Mouse (Mus musculus): ENCODE measurements around the gene Rft1.

Rft1 gene

DNA sequence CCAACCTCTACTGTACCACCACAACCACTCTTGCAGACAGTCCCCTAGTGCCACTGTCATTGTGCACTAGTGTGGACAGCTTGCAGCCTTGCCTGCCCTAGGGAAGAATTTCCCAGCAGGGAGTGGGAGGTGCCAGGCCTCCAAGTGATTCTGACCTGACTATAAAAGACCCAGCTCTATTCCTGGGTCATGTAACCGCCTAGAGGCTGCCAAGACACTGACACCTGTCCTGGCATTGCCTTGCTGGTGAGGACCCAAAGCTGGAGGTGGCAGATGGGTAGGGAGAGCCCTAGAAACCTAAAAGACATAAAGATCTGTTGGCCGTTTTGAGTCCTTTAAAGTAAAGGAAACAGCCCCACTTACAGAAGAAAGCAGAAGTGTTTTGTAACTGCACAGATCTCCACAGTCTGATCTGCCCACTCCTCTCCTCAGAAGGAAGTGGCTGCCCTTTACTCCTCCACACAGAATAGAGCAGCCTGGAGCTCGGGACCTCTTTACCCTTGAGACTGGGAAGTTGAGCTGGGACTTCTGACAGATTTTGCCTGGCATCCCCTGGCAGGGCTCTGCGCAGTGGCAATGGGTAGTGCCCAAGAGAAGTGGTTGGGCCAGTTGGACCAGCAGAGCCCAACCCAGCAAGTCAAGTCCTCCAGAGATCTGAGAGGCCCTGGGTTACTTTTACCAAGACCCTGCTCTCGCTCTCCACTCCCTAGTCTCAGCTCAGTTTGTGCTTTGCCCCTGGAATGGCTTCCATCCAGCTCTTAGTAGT is 23.2 kb upstream of the Rft1 start:
- no peak for DNase-seq

DNA sequence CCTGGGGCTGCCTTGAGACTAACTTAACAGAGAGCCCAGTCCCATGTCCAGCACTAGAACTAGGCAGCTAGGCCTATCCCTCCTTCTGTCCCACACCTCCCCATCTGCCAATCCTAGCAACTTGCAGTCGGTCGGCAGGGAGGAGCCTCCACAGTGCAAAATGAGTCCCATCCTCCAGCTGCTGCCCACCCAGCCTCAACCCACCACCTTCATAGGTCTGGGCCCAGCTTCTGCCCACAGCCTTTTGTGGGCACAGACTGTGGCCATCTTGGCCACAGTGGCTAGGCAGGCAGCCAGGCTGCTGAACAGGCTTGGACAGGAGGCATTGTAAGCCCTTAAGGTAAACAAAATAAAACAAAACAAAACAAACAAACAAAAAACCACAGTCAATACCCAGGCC is 22.3 kb upstream of the Rft1 start:
- no peak for DNase-seq

DNA sequence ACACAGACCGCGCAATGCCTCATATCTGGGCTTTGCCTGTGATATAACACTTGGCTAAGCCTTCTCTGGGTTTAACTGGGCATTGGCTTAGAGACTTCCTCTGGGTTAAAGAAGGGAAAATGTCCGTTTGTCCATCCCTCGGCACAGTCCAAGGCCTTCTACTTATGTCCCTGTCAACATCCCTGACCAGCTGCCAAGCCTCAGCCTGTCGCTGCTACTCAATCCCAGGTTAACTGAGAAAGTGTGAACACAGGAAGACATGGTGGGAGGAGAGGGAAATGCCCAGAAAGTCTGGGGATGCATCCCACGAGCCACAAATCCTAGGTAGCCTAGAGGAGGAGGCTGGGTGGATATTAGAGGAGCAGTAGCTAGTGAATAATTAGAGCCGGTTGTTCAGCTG is 20.5 kb upstream of the Rft1 start:
- no peak for DNase-seq

DNA sequence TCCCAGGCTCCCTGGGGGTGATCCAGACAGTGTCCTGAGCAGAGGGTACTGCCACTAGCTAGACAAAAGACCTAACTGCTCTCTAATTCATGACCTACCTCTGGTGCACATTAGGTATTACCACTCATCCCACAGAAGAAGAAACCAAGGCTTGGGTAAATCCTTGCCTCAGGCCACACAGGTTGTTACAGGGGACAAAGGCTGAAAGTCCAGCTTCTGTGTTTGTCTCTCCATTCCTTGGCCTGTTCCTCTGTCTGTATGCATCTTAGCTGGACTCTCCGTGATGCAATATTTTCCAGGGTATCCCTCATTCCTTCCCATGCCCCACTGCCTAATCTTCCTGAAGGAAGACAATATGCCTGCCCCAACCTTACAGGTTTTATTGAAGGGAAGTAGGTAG is 19.7 kb upstream of the Rft1 start:
- no peak for DNase-seq

DNA sequence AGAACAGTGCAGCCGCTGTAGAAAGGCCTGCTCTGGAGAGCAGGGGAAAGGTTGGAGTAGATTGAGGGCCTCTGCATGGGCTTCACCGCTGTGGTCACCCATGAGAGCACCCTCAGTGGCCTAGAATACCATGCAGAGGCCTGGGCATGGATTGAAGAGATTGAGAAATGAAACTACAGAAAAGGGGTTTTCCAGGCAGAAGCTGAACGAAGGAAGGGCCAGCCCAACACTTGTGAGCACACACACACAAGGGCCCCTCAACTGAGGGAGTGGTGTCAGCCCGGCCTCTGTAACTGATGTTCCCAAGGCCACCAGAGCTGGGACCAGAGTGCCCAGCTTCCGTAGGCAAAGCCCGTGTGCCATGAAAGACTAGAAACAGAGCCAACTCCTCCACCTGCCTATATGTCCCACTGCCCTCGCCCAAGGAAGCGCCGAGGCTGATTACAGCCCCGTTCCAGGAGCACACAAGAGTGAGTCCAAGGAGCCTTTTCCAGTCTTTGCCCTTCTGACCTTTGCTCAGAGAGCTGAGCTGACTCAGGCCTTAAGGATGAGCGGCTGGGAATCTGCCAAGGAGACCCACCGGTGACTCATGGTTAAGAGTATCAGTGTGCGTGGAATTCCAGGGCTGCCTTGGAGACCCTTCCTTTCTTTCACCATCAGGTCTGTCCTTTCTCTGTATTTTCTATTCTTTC is 18.8 kb upstream of the Rft1 start:
- peak in 1 of 2 experiments; percentile 33 for DNase-seq

DNA sequence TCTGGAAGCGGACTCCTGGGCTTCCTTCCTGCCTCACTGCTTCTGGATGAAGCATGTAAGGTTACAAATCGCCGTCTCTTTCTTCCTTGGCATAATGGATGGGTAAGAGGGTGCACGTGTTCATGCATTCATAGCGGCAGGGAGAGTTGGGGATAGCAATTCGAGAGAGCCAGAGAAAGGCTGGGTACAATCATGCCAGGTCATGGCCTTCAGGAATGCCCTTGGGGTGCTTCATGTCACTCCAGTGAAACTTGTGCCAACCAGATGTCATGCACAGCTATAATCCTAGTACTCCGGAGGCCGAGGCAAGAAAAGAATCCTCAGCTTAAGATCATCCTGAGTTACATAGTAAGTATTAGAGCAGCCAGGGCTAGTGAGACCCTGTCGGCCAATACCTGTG is 17.7 kb upstream of the Rft1 start:
- DNase-seq: no peak

DNA sequence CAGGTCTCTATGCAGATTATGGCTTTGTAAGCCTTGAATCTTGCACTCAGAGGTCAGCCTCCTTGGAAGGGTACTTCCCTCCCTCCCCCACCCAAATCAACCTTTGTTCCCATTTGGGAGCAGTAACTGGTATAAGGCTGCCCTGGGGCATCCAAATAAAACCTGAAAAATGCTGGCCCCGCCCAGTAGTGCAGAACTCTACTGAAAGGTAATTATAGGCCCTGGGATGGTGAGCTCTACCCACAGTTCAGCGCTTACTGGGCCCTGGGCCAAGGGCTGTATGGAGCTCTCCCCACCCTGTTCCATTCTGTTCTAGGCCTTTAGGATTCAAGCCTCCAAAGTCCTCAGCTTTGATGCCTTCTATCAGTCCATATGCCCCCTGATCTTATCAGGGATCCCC is 17.1 kb upstream of the Rft1 start:
- DNase-seq: no peak

DNA sequence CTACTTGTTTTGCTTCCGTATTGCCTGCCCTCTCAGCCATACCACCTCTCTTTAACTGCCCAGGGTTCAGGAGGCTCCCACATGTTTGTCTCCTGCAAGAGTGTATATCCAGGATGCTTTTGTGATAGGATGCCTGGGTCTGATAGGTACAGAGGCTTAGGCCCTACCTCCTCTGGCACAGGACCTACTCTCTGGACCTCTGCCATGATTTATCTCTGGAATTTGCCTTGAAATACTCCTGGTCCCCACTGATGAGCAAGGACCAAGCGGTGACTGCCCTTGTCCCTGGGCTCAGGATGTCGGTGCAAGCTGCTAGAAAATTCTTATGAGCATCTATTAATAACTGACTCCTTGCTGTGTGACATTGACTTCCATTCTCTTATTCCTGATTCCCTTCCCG is 16.2 kb upstream of the Rft1 start:
- DNase-seq: no peak

DNA sequence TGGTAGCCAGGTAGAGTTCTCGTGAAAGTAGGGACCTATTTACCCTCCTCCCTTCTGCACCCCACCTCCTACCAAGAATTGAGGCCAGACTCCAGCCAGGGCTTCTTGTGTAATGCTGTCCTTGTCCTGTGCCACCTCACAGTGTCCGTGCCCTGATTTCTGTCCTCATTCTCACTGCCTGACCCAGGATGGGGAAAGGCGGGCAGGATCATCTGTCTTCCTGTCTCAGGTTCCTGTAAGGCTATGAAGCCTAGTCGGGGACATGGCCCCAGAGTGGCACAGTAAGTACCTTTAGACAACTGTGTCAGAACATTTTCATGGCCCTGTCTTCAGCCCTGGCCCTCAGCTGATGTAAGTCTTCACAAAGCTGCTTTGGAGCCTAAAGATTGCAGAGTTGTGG is 15.5 kb upstream of the Rft1 start:
- no peak for DNase-seq

DNA sequence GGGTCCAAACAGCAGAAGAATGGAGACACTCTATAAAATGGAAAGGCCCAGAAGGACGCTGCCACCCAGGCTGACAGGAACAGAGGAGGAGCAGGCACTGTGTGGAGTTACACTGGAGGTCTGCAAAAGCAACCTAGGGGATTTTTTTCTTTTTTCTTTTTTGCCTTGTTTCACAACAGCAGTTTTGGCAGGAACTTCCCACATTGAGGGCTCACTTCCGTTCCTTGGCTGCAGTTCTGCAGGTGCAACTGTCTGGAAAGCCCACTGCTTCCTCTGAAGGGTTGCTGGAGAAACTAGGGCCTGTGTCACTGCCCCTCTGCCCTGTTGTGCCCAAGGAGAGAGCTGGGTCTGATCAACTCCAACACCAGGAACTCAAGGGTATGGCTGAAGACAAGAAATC is 12.4 kb upstream of the Rft1 start:
- DNase-seq: no peak

DNA sequence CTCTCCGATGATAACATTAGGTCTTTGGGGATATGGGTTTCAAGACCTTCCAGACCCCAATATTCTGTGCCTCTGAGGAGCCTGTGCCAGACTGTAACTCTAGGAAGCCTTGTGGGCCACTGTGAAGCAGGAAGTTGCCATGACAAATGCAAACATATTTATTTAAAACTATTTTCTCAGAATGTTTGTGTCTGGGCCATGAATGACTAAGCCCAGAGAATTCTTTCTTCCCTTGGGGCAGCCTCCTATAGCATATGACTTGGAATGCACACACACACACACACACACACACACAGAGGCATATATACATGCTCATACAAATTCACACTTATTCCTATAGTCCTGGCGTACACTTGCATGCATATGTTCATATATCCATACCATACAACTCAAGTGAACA is 10.1 kb upstream of the Rft1 start:
- DNase-seq: no peak

DNA sequence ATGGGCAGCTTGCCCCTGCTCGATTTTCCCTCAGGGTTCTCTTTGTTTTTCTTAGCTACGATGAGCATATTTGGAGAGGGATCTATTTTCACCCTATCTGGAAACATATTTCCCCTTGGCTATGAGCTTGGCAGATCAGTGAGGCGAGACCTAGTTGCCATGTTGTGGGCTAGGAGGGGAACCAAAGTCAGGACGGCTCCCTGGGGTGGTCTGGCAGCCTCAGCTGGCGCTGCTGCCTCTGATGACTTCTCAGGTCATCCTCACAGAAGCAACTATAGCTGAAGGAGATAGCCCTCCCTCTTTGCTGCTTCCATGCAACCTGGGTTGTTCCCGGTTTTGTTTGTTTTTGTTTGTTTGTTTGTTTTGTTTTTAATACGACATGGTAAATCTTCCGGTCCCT is 9.1 kb upstream of the Rft1 start:
- no peak for DNase-seq

DNA sequence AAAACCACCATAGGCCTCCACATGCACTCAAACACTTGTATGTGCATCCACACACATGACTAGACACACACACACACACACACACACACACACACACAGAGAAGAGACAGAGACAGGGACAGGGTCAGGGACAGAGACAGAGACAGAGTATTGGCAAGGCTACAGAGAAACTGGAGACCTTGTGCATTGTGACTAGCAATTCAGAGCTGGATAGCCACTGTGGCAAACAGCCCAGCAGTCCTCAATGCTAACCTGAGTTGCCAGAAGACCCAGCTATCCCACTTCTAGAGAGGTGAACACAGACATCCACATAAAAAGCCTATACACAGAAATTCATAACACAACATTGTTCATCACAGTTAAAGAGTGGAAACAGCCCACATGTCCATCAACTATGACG is 7.7 kb upstream of the Rft1 start:
- no peak for DNase-seq

DNA sequence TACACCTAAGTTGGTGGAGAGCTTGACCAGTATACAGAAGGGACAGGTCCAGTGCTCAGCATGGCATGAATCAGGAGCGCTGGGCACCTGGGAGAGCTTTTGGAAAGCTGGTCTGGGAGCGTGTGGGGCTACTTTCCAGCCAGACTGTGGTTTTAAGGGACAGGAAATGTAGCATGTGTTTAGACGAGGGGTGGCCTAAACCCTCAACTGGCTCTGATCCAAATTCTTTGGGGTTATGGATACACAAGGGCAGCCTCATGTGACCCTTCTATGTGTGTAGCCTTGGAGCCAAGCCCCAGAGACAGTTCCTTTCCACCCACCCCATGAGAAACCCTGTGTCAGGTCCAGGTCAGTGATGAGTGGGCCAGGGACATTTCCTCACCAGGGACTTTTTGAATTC is 5.7 kb upstream of the Rft1 start:
- DNase-seq: no peak

DNA sequence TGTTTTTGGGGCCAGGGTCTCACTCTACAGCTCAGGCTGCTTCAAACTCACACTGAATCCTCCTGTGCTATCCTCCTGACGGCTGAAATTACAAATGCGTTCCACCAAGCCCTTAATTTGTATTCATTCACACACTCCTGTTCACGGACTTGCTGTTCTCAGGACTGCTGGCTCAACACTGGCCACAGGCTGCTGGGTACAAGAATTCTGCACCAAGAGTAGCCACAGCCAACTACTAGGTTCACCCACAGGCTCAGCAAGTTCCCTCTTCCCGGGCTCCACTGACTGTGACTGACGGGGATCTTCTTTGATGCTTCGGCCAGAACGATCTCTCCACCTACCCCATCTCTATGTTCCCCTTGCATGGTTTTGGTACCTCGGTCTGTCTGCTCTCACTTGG is 4.4 kb upstream of the Rft1 start:
- no peak for DNase-seq

DNA sequence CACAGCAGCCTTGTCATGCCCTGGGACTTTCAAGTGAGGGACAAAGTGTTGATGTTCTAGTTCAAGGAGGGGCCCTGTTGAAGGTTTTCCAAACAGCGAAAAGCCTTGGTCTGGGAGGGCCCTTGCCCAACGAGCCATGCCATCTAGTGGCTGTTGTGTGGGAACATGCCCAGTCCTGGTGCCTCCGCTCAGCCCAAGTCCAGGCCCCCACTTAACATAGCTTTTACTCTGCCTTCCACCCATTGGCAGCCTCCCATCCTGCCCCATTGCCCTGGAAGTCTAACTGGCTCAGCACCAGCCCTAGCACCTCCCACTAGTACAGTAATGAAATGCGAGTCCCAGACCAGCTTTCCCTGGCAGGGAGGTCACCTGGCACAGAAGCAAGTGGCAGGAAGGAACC is 3.2 kb upstream of the Rft1 start:
- DNase-seq: no peak

DNA sequence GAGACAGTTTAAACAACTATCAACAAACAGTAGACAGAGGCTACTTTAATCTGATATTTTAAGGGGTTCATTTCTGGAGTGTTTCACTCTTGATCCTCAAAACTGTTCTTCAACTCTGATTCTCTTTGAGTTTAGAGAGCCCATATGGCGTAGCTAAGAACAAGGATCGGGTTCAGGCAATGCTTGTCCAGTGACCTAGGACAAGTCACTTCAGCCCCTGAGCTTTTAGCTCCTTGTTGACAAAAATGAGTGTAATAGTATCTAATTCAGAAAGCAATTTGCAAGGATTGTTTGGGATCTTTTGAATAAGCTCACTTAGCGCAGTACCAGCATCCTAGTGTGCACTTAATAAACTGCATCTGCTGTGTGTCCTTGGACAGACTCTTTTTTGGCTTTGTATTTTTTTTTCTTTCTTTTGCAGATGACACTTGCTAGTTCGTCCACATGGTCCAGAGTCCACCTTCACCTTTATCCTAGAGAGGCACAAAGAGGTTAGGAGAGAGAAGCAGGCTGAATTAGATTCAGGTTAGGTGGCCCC is 600 bp downstream of the Rft1 start:
- no peak for DNase-seq

DNA sequence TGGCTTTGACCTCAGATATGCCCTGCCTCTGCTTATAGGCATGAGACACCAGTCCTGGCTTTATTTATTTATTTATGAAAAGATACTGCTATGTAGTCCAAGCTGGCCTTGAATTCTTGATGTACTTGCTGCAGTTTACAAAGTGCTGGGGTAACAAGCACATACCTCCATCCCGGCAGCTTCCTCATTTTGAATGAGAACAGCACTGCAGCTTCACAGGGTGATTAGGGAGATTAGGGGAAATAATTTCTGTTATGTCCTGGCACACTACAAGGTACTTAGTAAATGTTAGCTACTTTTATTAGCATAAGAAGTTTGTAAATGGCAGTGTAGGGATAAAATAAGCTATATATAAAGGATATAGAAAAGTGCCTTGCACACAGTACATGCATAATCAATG is 1.4 kb downstream of the Rft1 start:
- DNase-seq: no peak

DNA sequence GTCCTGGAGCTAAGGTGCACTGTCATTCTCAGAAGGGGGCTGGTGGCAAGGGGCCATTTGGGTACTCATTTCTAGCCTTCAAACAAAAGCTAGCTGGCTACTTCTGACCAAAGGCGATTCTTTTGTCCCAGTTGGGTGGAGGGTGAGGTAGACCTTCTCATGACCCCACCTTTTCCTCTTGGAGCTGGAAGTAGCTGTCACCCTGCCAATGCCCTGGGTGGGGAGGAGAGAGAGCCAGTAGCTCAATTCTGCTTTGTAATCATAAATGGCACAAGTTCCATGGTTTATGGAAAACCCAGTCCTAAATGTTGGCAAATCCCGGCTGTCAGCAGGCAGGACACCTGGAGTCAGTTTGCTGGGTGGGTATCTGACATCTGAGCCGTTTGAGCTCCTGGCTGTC is 11.9 kb downstream of the Rft1 start:
- no peak for DNase-seq

DNA sequence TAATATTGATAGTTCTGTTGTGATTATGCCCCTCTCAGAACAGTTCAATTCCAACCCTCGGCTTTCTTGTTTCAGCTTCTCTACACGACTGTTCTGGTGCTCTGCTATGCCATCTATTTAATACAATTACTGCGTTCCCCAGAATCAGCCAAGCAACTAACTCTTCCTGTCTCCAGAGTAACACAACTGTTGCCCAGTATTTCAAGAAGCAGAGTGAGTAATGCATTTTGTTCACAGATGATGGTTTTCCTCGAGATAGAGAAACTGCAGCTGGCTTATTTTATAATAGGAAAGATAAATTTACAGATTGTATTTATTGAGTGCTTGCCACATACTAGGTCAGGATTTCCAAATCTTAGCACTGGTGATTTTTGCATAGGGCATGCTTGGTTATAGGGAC is 12.4 kb downstream of the Rft1 start:
- DNase-seq: no peak

DNA sequence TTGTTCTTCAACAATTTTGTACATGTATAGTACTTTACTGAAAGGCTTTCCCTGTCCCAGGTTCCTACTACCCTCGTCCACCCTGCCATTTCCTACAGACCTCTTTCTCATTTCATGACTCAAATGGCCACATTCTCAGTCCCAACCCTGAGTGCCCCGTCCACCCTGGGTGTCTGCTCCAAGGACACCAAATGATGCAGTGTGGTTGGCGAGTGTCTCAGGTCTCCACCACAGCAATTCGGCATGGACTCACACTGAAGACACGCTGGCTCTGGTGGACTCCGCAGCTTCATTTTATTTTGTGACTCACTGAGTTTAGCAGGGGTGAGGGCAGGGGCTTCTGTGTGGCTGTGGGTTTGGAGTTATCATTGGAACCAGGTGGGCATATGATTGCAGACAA is 16.0 kb downstream of the Rft1 start:
- DNase-seq: no peak

DNA sequence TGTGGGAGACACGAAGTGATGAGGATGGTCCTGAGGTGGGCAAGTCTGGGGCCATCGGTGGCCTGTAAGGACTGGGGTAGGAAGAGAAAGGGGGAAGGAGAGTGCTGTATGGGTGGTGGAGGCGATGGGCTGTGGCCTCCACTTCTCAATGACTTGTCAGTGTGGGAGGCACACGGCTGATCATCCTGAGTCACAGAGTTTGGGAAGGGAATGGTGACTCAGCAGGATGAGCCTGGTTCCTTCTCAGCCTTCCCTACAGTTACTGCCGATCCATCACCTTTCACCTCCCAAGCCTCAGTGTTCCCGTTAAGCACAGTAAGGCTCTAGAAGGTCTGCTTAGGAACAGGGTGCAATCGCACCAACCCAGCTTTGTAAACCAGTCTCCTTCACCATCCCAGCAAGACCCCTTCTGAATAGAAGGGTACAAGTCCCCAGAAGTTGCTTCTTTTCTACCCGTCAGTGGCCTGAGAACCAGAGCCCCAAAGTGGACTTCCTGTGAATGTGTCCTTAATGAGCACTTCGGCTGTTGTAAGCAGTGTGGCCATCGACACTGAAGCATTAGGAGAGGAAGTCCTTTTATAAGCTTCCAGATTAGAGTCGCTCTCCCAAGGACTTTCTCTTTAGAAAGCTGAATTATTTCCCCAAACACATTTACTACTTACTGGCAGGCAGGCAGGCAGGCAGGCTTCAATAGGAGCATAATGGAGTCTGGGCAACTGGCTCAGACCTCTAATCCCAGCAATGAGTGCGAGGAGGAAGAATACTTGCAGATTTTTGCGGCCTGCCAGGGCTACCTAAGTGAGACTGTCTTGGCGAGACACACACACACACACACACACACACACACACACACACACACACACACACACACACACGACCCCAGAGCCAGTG is 17.2 kb downstream of the Rft1 start:
- DNase-seq: no peak

DNA sequence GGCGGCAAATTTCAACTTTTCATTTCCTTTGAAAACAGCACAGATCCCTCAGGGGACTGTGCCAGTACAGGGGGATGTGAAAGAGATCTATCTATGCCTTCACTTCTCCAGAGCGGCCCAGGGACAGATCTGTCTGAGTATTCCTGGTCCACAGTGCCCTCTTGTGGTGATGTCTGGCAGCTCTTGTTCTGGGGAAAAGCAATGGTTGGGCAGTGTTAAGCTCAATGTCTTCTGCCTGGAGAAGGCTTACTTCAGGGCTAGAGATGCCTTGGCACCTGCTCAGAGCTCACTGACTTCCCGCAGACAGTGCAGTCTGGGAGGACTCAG is 17.8 kb downstream of the Rft1 start:
- DNase-seq: peak; percentile 76 to 88

DNA sequence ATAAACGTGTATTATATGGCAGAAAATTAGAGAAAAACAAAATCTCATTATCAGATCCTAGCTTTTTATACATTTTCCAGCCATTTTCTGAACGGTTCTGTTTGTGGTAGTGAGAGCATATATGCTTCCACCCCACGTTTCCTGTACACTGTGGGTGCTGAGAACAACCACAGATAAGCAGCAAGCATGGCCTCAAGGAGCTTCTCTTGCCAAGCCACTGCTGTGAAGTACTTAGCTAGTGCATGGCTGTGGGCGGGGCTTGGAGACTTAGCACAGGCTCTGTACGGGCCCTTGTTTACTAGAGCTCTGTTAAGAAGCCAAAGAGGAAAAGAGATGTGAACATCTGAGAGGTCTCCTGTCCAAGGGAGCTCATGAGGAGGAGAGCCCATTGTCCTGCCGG is 20.8 kb downstream of the Rft1 start:
- no peak for DNase-seq

All from spleen, adult 18-20 months (tissue).